Comparison of ENCODE assay signal across 12 mouse cellular contexts in genomic region chr1:161907795-161908457, GRCm38 (mm10). TPM values are rescaled to one million over a fixed set of nuclear protein-coding genes. Genes with fewer than 3 reads are reported as not detected.
DNase-seq lines count a peak whose midpoint lies in the region; ATAC-seq and TF ChIP-seq lines count a peak whose summit lies in the region.
"Had no signal": no experiment of that assay in that cellular context is flagged by ENCODE, and none has a peak within 500 bp of the region (broad histone marks: within the 10 kb centered on the region; RNA-seq: fewer than 3 reads in every experiment).

No protein-coding gene starts in this region.

- H3K4me1 ChIP-seq in heart, embryonic 12.5 days (replicated peaks): peaks cover 8% of the 10 kb centered on the region; the same call in 1 of the 2 replicates
- no peaks in the 10 kb centered on the region; the same call in 1 of the 2 replicates for H3K4me1 ChIP-seq in intestine, postnatal 0 days (replicated peaks; ENCODE audit: control insufficient read depth, insufficient read depth, low read length)
- no peaks in the 10 kb centered on the region for H3K4me1 ChIP-seq in hindbrain, embryonic 11.5 days (replicated peaks; ENCODE audit: control insufficient read depth, insufficient read depth, low read length)
- H3K4me1 ChIP-seq: liver, embryonic 15.5 days; midbrain, embryonic 12.5 days had no signal

- H3K9me3 ChIP-seq in heart, embryonic 12.5 days (replicated peaks): no peaks in the 10 kb centered on the region
- H3K9me3 ChIP-seq in intestine, postnatal 0 days (ENCODE audit: control insufficient read depth): no peaks in the 10 kb centered on the region
- no peaks in the 10 kb centered on the region for H3K9me3 ChIP-seq in hindbrain, embryonic 11.5 days (ENCODE audit: control insufficient read depth, low read length)
- H3K9me3 ChIP-seq: liver, embryonic 15.5 days; midbrain, embryonic 12.5 days had no signal

- no peak overlapping the region for H3K9ac ChIP-seq in heart, embryonic 12.5 days
- no peak overlapping the region for H3K9ac ChIP-seq in intestine, postnatal 0 days (ENCODE audit: low read depth, low read length)
- H3K9ac ChIP-seq in hindbrain, embryonic 11.5 days (ENCODE audit: low read depth, low read length): no peak overlapping the region
- H3K9ac ChIP-seq: liver, embryonic 15.5 days; midbrain, embryonic 12.5 days had no signal

- no peak overlapping the region for H3K4me2 ChIP-seq in heart, embryonic 12.5 days
- H3K4me2 ChIP-seq in intestine, postnatal 0 days (replicated peaks; ENCODE audit: low read depth): no peak overlapping the region
- H3K4me2 ChIP-seq in hindbrain, embryonic 11.5 days (replicated peaks; ENCODE audit: low read depth, low read length): no peak overlapping the region
- H3K4me2 ChIP-seq: liver, embryonic 15.5 days; midbrain, embryonic 12.5 days had no signal

- H3K36me3 ChIP-seq in heart, embryonic 12.5 days: no peaks in the 10 kb centered on the region
- no peaks in the 10 kb centered on the region for H3K36me3 ChIP-seq in intestine, postnatal 0 days (ENCODE audit: control insufficient read depth, insufficient read depth)
- no peaks in the 10 kb centered on the region for H3K36me3 ChIP-seq in hindbrain, embryonic 11.5 days (ENCODE audit: control insufficient read depth, insufficient read depth, low read length)
- H3K36me3 ChIP-seq: liver, embryonic 15.5 days; midbrain, embryonic 12.5 days had no signal

- no peak for DNase-seq in heart, postnatal 36 days
- peak; percentile 24 for DNase-seq in thymus, postnatal 14 days
- DNase-seq in thymus, adult 18-20 months: no peak
- DNase-seq in layer of hippocampus, adult 2 months (ENCODE audit: low spot score in 2 of 2): no peak
- DNase-seq in hindbrain, embryonic 11.5 days (ENCODE audit: low spot score): no peak
- DNase-seq in cerebellum, adult 11-12 months: no peak
- DNase-seq: adrenal gland, adult 8-10 months; cerebellum, adult 2 months had no signal

- H3K4me3 ChIP-seq in heart, embryonic 12.5 days: no peak overlapping the region
- no peak overlapping the region for H3K4me3 ChIP-seq in intestine, postnatal 0 days (ENCODE audit: low read depth, low read length)
- H3K4me3 ChIP-seq in layer of hippocampus, adult 2 months: no peak overlapping the region
- no peak overlapping the region for H3K4me3 ChIP-seq in hindbrain, embryonic 11.5 days (ENCODE audit: low read depth, low read length)
- H3K4me3 ChIP-seq: liver, embryonic 15.5 days; midbrain, embryonic 12.5 days had no signal

- ATAC-seq in heart, embryonic 12.5 days (ENCODE audit: insufficient number of reproducible peaks, low FRiP score): no peak
- no peak for ATAC-seq in intestine, postnatal 0 days
- no peak for ATAC-seq in hindbrain, embryonic 11.5 days (ENCODE audit: low FRiP score)

- WGBS in heart, embryonic 12.5 days: 5% methylated on average over 2 of the region's 2 CpGs
- 11% methylated on average over 2 of the region's 2 CpGs for WGBS in intestine, postnatal 0 days
- 50% methylated on average over 2 of the region's 2 CpGs for WGBS in hindbrain, embryonic 11.5 days

- no peak for TF ChIP-seq CTCF in intestine, postnatal 0 days (IDR thresholded peaks at IDR 0.05; ENCODE audit: low read depth)
- TF ChIP-seq CTCF in layer of hippocampus, adult 2 months (conservative IDR thresholded peaks at IDR 0.05): no peak

- no peaks in the 10 kb centered on the region for H3K27me3 ChIP-seq in heart, embryonic 12.5 days (replicated peaks)
- H3K27me3 ChIP-seq in intestine, postnatal 0 days (replicated peaks; ENCODE audit: control insufficient read depth, insufficient read depth, low read length): no peaks in the 10 kb centered on the region
- no peaks in the 10 kb centered on the region for H3K27me3 ChIP-seq in hindbrain, embryonic 11.5 days (ENCODE audit: control insufficient read depth, insufficient read depth, low read length)
- H3K27me3 ChIP-seq: liver, embryonic 15.5 days; midbrain, embryonic 12.5 days had no signal

- peak overlapping the region; percentile 20; the same call in 1 of the 2 replicates for H3K27ac ChIP-seq in heart, embryonic 12.5 days (ENCODE audit: poor library complexity, severe bottlenecking)
- H3K27ac ChIP-seq in intestine, postnatal 0 days (ENCODE audit: low read depth, low read length): peak overlapping the region; percentile 21; the same call in 1 of the 2 replicates
- H3K27ac ChIP-seq in layer of hippocampus, adult 2 months: no peak overlapping the region
- no peak overlapping the region for H3K27ac ChIP-seq in hindbrain, embryonic 11.5 days (ENCODE audit: low read depth, low read length)
- H3K27ac ChIP-seq: liver, embryonic 15.5 days; midbrain, embryonic 12.5 days had no signal

- intact Hi-C loops in heart, postnatal 36 days (cut with DNase I): no loop called here

RNA-seq across cellular contexts. Expression of gene Suco, which starts 31.4 kb away (rescaled TPM):
- polyA plus RNA-seq in heart, embryonic 12.5 days (2016; fragmentation: Nextera tagmentation; extraction: Ambion mirVana): 26.2 and 28.2 TPM in 2 replicates
- total RNA-seq in heart, postnatal 36 days (2021): 10 to 100 TPM; 17.4 to 19.4 TPM
- 41.6 and 43.1 TPM in 2 replicates for polyA plus RNA-seq in intestine, postnatal 0 days (2015; fragmentation: Nextera tagmentation; extraction: Ambion mirVana)
- total RNA-seq in layer of hippocampus, adult 2 months (2021): 10 to 100 TPM; 39.7 to 40.9 TPM
- polyA plus RNA-seq in hindbrain, embryonic 11.5 days (2014; fragmentation: Nextera tagmentation; extraction: Ambion mirVana): 33.0 and 40.4 TPM in 2 replicates

Comparison
In these comparisons a context has a peak if more than half of its experiments do, and no peak if none do; other contexts are left out.
1. H3K27ac ChIP-seq: peak in heart, embryonic 12.5 days (single experiment) and intestine, postnatal 0 days (single experiment); none in layer of hippocampus, adult 2 months (single experiment) and hindbrain, embryonic 11.5 days (single experiment).